Mouse (Mus musculus) granulocyte monocyte progenitor cell, adult 5-6 weeks (primary cell): ENCODE data around the gene Nemp1. TPM values are rescaled to one million over a fixed set of nuclear protein-coding genes. Genes with fewer than 3 reads are reported as not detected.

Experiments used
- ATAC-seq: replicated peaks from 2 replicates; pipeline ENCODE4 v1.8.0; 2016; ENCODE audit warnings: mild to moderate bottlenecking, moderate TSS enrichment, inconsistent platforms; ENCODE audit not compliant: poor library complexity, severe bottlenecking
- total RNA-seq, 2 experiments: library from RNA; stranded (forward) in 1 of 2; stranded (reverse) in 1 of 2; fragments of 200-712, 200-1000 nt in 1 of 2; fragments of >200 nt in 1 of 2; fragmentation: Nextera tagmentation in 1 of 2; gene quantifications; 2 replicates each; pipeline ENCODE4 v1.2.3; 2014 to 2017

The Nemp1 gene
- total RNA-seq, 2 experiments from 2014 or later, result 14.7 to 21.7 TPM

- no peak for ATAC-seq
Observed at GRCm38 (mm10) chr10:127670185-127670584, 3.5 kb downstream of the Nemp1 start.

GRCm38 (mm10) chr10:127671276-127671675 lies 4.6 kb downstream of the Nemp1 start:
- ATAC-seq, result no peak

GRCm38 (mm10) chr10:127674046-127674655 lies 7.5 kb downstream of the Nemp1 start:
- ATAC-seq, result no peak

- peak; percentile 81 for ATAC-seq
Observed at GRCm38 (mm10) chr10:127674794-127675522, 8.3 kb downstream of the Nemp1 start.

GRCm38 (mm10) chr10:127675859-127676398 lies 9.2 kb downstream of the Nemp1 start:
- no peak for ATAC-seq

GRCm38 (mm10) chr10:127676691-127677548 lies 10.2 kb downstream of the Nemp1 start:
- ATAC-seq, result peak; percentile 87

- peak; percentile 35 for ATAC-seq
Observed at GRCm38 (mm10) chr10:127677591-127678336, 11.1 kb downstream of the Nemp1 start.

GRCm38 (mm10) chr10:127679208-127679607 lies 12.5 kb downstream of the Nemp1 start:
- no peak for ATAC-seq

GRCm38 (mm10) chr10:127679881-127680280 lies 13.2 kb downstream of the Nemp1 start:
- no peak for ATAC-seq

GRCm38 (mm10) chr10:127682886-127683285 lies 16.2 kb downstream of the Nemp1 start:
- ATAC-seq, result no peak

GRCm38 (mm10) chr10:127691053-127691452 lies 24.4 kb downstream of the Nemp1 start:
- ATAC-seq, result no peak

- peak; percentile 62; the same call in 1 of the 2 replicates for ATAC-seq
Observed at GRCm38 (mm10) chr10:127694636-127695035, 27.9 kb downstream of the Nemp1 start.

- no peak for ATAC-seq
Observed at GRCm38 (mm10) chr10:127695775-127696174, 29.1 kb downstream of the Nemp1 start.

GRCm38 (mm10) chr10:127698966-127699365 lies 32.3 kb downstream of the Nemp1 start:
- ATAC-seq, result no peak

GRCm38 (mm10) chr10:127703299-127703698 lies 36.6 kb downstream of the Nemp1 start:
- ATAC-seq, result no peak

- ATAC-seq, result no peak
Observed at GRCm38 (mm10) chr10:127704293-127704692, 37.6 kb downstream of the Nemp1 start.

GRCm38 (mm10) chr10:127704766-127705220 lies 38.1 kb downstream of the Nemp1 start, which contains the start of gene Myo1a:
Gene Myo1a (plus strand): TSS chr10:127705170.
- no peak for ATAC-seq

- peak; percentile 44; the same call in 1 of the 2 replicates for ATAC-seq
Observed at GRCm38 (mm10) chr10:127705783-127706182, 39.1 kb downstream of the Nemp1 start.

GRCm38 (mm10) chr10:127707721-127708120 lies 41.0 kb downstream of the Nemp1 start:
- ATAC-seq, result no peak
